Mouse (Mus musculus) hindbrain, postnatal 0 days (tissue): ENCODE data around the gene Foxg1. TPM values are rescaled to one million over a fixed set of nuclear protein-coding genes. Genes with fewer than 3 reads are reported as not detected.
A peak's percentile ranks its signal among the peaks of the same experiment; 100 is the strongest.

Experiments
- ATAC-seq: fragments of 200-750 bp; cut with Nextera tagmentation; 2 replicates; pipeline ENCODE4 v1.8.0; 2017; ENCODE audit warnings: mild to moderate bottlenecking, moderate TSS enrichment, moderate library complexity
- DNase-seq: peaks from one replicate; pipeline ENCODE4 v3.0.0-alpha.2; 2015; ENCODE audit warnings: low spot score
- H3K27ac ChIP-seq: fragments of 300-500 bp; sonication (generic); 2 replicates; pipeline ENCODE4 v1.5.1; 2014; ENCODE audit warnings: mild to moderate bottlenecking
- H3K27me3 ChIP-seq: fragments of 300-500 bp; sonication (generic); 2 replicates; pipeline ENCODE4 v1.6.1; 2014; ENCODE audit warnings: low read length, mixed read lengths; ENCODE audit not compliant: insufficient read depth
- H3K36me3 ChIP-seq: fragments of 300-500 bp; sonication (generic); 2 replicates; pipeline ENCODE4 v1.6.1; 2014; ENCODE audit warnings: low read length, mixed read lengths; ENCODE audit not compliant: insufficient read depth
- H3K4me1 ChIP-seq: fragments of 300-500 bp; sonication (generic); 2 replicates; pipeline ENCODE4 v1.6.1; 2014; ENCODE audit warnings: antibody characterized with exemption, low read length, mixed read lengths; ENCODE audit not compliant: insufficient read depth
- H3K4me2 ChIP-seq: fragments of 300-500 bp; sonication (generic); 2 replicates; pipeline ENCODE4 v1.6.1; 2014; ENCODE audit warnings: low read depth, mild to moderate bottlenecking, low read length, moderate library complexity, mixed read lengths
- H3K4me3 ChIP-seq: fragments of 300-500 bp; sonication (generic); 2 replicates; pipeline ENCODE4 v1.5.1; 2014; ENCODE audit warnings: low read length
- H3K9ac ChIP-seq: fragments of 300-500 bp; sonication (generic); replicated peaks from 2 replicates; pipeline ENCODE4 v1.6.1; 2014; ENCODE audit warnings: mild to moderate bottlenecking, low read length, moderate library complexity, mixed read lengths
- H3K9me3 ChIP-seq: fragments of 300-500 bp; sonication (generic); 2 replicates; pipeline ENCODE4 v1.6.1; 2016; ENCODE audit warnings: low read length, mixed read lengths
- CTCF ChIP-seq: IDR thresholded peaks from 2 replicates; pipeline ENCODE4 v1.5.1; 2016; ENCODE audit warnings: antibody characterized with exemption, control low read depth, low read depth
- WGBS: fragments of 180-500 bp; shearing (Covaris S2); extraction: QIAGEN DNeasy Blood & Tissue Kit; methylation state at CpG from one replicate; pipeline ENCODE4 v1.1.7; 2014; 5-methylcytosine and 5-hydroxymethylcytosine counted together
- polyA plus RNA-seq: library from polyadenylated mRNA; unstranded; fragments of >200 nt; fragmentation: Nextera tagmentation; extraction: Ambion mirVana; gene quantifications from 2 replicates; pipeline ENCODE4 v1.2.1, GENCODE M21; 2015
- total RNA-seq: library from RNA; depleted of rRNA; stranded (reverse); fragments of >200 nt; gene quantifications from 2 replicates; pipeline ENCODE4 v1.2.3, GENCODE M21; 2014

Foxg1 gene
- total and polyA plus RNA-seq, 2 experiments from 2014 or later: 0.16 TPM; not detected in 1

GRCm38 (mm10) chr12:49380442-49380841 lies 2.0 kb upstream of the Foxg1 start:
- no peak for ATAC-seq
- Histone ChIP-seq H3K36me3 (no peaks in the 10 kb centered on the region), H3K9me3 (no peaks in the 10 kb centered on the region), H3K4me2 (no peak overlapping the region), H3K27ac (no peak overlapping the region), H3K9ac (no peak overlapping the region), H3K4me1 (no peaks in the 10 kb centered on the region), H3K27me3 (peaks cover 74% of the 10 kb centered on the region), H3K4me3 (no peak overlapping the region)
- 2% methylated on average over 4 of the region's 4 CpGs for WGBS
- DNase-seq: no peak
- no peak for TF ChIP-seq CTCF

GRCm38 (mm10) chr12:49381031-49381525 lies 1.4 kb upstream of the Foxg1 start:
- no peak for DNase-seq
- Histone ChIP-seq H3K27me3 (peaks cover 74% of the 10 kb centered on the region), H3K4me1 (no peaks in the 10 kb centered on the region), H3K9ac (no peak overlapping the region), H3K4me3 (no peak overlapping the region), H3K27ac (no peak overlapping the region), H3K36me3 (no peaks in the 10 kb centered on the region), H3K4me2 (no peak overlapping the region), H3K9me3 (no peaks in the 10 kb centered on the region)
- TF ChIP-seq CTCF: no peak
- ATAC-seq: no peak
- 2% methylated on average over 4 of the region's 4 CpGs for WGBS

GRCm38 (mm10) chr12:49381721-49382365 lies 617 bp upstream of the Foxg1 start:
- H3K4me2 ChIP-seq: no peak overlapping the region
- ATAC-seq (no peak), DNase-seq (no peak)
- 2% methylated on average over 19 of the region's 19 CpGs for WGBS
- H3K4me1 ChIP-seq: no peaks in the 10 kb centered on the region
- no peaks in the 10 kb centered on the region for H3K36me3 ChIP-seq
- peaks cover 78% of the 10 kb centered on the region for H3K27me3 ChIP-seq
- no peak overlapping the region for H3K4me3 ChIP-seq
- H3K27ac ChIP-seq: no peak overlapping the region
- TF ChIP-seq CTCF: no peak
- no peak overlapping the region for H3K9ac ChIP-seq
- no peaks in the 10 kb centered on the region for H3K9me3 ChIP-seq

- Histone ChIP-seq H3K4me2 (no peak overlapping the region), H3K27ac (no peak overlapping the region), H3K27me3 (peaks cover 71% of the 10 kb centered on the region), H3K9ac (no peak overlapping the region), H3K4me1 (no peaks in the 10 kb centered on the region), H3K9me3 (no peaks in the 10 kb centered on the region), H3K4me3 (peak overlapping the region; percentile 10), H3K36me3 (no peaks in the 10 kb centered on the region)
- under 1% methylated on average over 51 of the region's 67 CpGs for WGBS
- DNase-seq: no peak
- no peak for TF ChIP-seq CTCF
- ATAC-seq: peak; percentile 61
Measured at GRCm38 (mm10) chr12:49383521-49384133, 1.2 kb downstream of the Foxg1 start.

- H3K9me3 ChIP-seq: no peaks in the 10 kb centered on the region
- no peak for DNase-seq
- TF ChIP-seq CTCF: no peak
- H3K4me3 ChIP-seq: peak overlapping the region; percentile 14; the same call in 1 of the 2 replicates
- H3K9ac ChIP-seq: no peak overlapping the region
- no peaks in the 10 kb centered on the region for H3K36me3 ChIP-seq
- no peaks in the 10 kb centered on the region for H3K4me1 ChIP-seq
- H3K27me3 ChIP-seq: peaks cover 68% of the 10 kb centered on the region
- H3K27ac ChIP-seq: no peak overlapping the region
- 2% methylated on average over 29 of the region's 66 CpGs for WGBS
- H3K4me2 ChIP-seq: no peak overlapping the region
- no peak for ATAC-seq
Measured at GRCm38 (mm10) chr12:49384295-49384875, 1.9 kb downstream of the Foxg1 start.

GRCm38 (mm10) chr12:49384876-49385630 lies 2.6 kb downstream of the Foxg1 start, which contains the start of gene Gm43517:
Gene Gm43517 (plus strand): TSS chr12:49385174.
- Histone ChIP-seq H3K27me3 (peaks cover 67% of the 10 kb centered on the region), H3K4me2 (no peak within 1 kb of the TSS), H3K9ac (no peak within 1 kb of the TSS), H3K36me3 (no peaks in the 10 kb centered on the region), H3K4me1 (no peaks in the 10 kb centered on the region), H3K27ac (no peak within 1 kb of the TSS), H3K9me3 (no peaks in the 10 kb centered on the region), H3K4me3 (peak within 1 kb of the TSS; percentile 14)
- 2% methylated on average over 69 of the region's 75 CpGs for WGBS
- DNase-seq: no peak
- TF ChIP-seq CTCF: no peak
- peak; percentile 34 for ATAC-seq
